Mouse (Mus musculus) liver, embryonic 16.5 days (tissue): ENCODE measurements around the gene Trak2. TPM values are rescaled to one million over a fixed set of nuclear protein-coding genes. Genes with fewer than 3 reads are reported as not detected.

Source experiments
- ATAC-seq: fragments of 200-750 bp; cut with Nextera tagmentation; 2 replicates; pipeline ENCODE4 v1.8.0; 2017; ENCODE audit warnings: low read depth, mild to moderate bottlenecking, moderate number of reproducible peaks, moderate library complexity
- H3K27ac ChIP-seq: fragments of 300-500 bp; sonication (generic); 2 replicates; pipeline ENCODE4 v1.5.1; 2014; ENCODE audit warnings: mild to moderate bottlenecking, low read length
- H3K27me3 ChIP-seq: fragments of 300-500 bp; sonication (generic); 2 replicates; pipeline ENCODE4 v1.6.1; 2014; ENCODE audit warnings: low read depth, low read length, mixed read lengths; ENCODE audit not compliant: control insufficient read depth, insufficient read depth
- H3K36me3 ChIP-seq: fragments of 300-500 bp; sonication (generic); 2 replicates; pipeline ENCODE4 v1.6.1; 2014; ENCODE audit warnings: mild to moderate bottlenecking; ENCODE audit not compliant: control insufficient read depth, insufficient read depth
- H3K4me1 ChIP-seq: fragments of 300-500 bp; sonication (generic); 2 replicates; pipeline ENCODE4 v1.6.1; 2014; ENCODE audit warnings: low read depth, low read length, mixed read lengths; ENCODE audit not compliant: control insufficient read depth
- H3K4me2 ChIP-seq: fragments of 300-500 bp; sonication (generic); 2 replicates; pipeline ENCODE4 v1.6.1; 2014; ENCODE audit warnings: low read depth, low read length, mixed read lengths
- H3K4me3 ChIP-seq: fragments of 300-500 bp; sonication (generic); 2 replicates; pipeline ENCODE4 v1.5.1; 2014; ENCODE audit warnings: low read depth, mild to moderate bottlenecking, low read length
- H3K9ac ChIP-seq: fragments of 300-500 bp; sonication (generic); 2 replicates; pipeline ENCODE4 v1.6.1; 2014; ENCODE audit warnings: low read depth, low read length
- H3K9me3 ChIP-seq: fragments of 300-500 bp; sonication (generic); replicated peaks from 2 replicates; pipeline ENCODE4 v1.6.1; 2016; ENCODE audit warnings: low read length; ENCODE audit not compliant: control insufficient read depth
- WGBS: fragments of 180-500 bp; shearing (Covaris S2); extraction: QIAGEN DNeasy Blood & Tissue Kit; methylation state at CpG from one replicate; pipeline ENCODE4 v1.1.7; 2014; ENCODE audit not compliant: insufficient replicate concordance; 5-methylcytosine and 5-hydroxymethylcytosine counted together
- polyA plus RNA-seq: library from polyadenylated mRNA; unstranded; fragments of >200 nt; fragmentation: Nextera tagmentation; extraction: Ambion mirVana; gene quantifications from 2 replicates; pipeline ENCODE4 v1.2.1, GENCODE M21; 2015

Trak2 gene
- polyA plus RNA-seq, 1 experiment from 2014 or later, result 58.9 TPM

- ATAC-seq, result no peak
- Histone ChIP-seq H3K36me3 (peaks cover 21% of the 10 kb centered on the region), H3K9ac (0 out of 2 replicates have a peak overlapping the region, but pooled peaks have one; percentile 15), H3K4me1 (peaks cover 60% of the 10 kb centered on the region), H3K27me3 (no peaks in the 10 kb centered on the region), H3K9me3 (no peaks in the 10 kb centered on the region), H3K4me2 (peak overlapping the region; percentile 60; the same call in 1 of the 2 replicates), H3K27ac (peak overlapping the region; percentile 97), H3K4me3 (no peak overlapping the region)
- 60% methylated on average over 8 of the region's 8 CpGs for WGBS
Measured at GRCm38 (mm10) chr1:58950899-58951648, 22.2 kb downstream of the Trak2 start.

DNA sequence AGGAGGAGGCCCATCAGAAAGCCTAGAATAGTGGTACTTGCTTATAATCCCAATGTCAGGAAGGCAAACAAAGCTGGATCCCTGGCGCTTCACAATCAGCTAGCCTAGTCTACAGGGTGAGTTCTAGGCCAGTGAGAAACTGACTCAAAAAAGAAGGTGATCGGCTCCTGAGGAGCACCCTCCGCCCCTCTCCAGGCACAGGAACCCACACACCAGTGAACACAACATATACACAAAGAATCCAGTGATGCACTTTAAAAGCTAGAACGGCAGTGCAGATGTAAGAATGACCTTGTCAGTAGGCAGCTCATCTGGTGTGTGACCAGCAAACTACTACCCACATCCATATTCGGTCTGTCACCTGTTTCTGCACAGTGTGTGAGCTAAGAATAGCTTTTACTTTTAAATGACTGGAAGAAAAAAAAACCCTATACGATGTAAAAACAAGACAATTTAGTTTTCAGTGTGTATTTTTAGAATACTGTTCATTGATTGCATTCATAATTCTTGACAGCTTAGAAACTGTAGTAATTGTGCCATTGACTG is 23.6 kb downstream of the Trak2 start:
- Histone ChIP-seq H3K4me2 (no peak overlapping the region), H3K4me1 (peaks cover 49% of the 10 kb centered on the region), H3K27me3 (no peaks in the 10 kb centered on the region), H3K9me3 (no peaks in the 10 kb centered on the region), H3K4me3 (no peak overlapping the region), H3K9ac (no peak overlapping the region), H3K27ac (no peak overlapping the region), H3K36me3 (peaks cover 35% of the 10 kb centered on the region)
- ATAC-seq, result no peak
- whole genome bisulfite sequencing, result 80% methylated on average over 6 of the region's 6 CpGs

DNA sequence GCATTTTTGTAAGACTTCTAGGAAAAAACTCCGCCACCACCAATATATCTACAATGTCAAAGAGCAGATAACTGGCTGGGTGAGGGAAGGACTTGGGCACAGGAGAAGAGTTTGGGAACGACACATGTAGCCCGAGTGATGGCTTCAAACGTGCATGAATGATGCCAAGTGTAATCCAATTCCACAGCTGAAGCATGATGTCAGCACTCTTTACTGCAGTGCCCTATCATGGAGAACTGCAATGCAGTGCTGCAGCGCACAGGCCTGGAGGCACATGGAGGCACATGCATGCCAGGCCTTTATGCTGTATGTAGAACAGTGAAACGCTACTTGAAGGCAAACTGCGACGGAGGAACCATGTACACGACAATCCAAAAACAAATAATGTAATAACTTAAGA is 26.5 kb downstream of the Trak2 start:
- no peak overlapping the region for H3K4me2 ChIP-seq
- H3K27me3 ChIP-seq, result no peaks in the 10 kb centered on the region
- peaks cover 24% of the 10 kb centered on the region for H3K4me1 ChIP-seq
- H3K27ac ChIP-seq, result no peak overlapping the region
- H3K9ac ChIP-seq, result no peak overlapping the region
- ATAC-seq, result no peak
- 90% methylated on average over 9 of the region's 9 CpGs for WGBS
- H3K9me3 ChIP-seq, result no peaks in the 10 kb centered on the region
- H3K36me3 ChIP-seq, result peaks cover 34% of the 10 kb centered on the region
- H3K4me3 ChIP-seq, result no peak overlapping the region

DNA sequence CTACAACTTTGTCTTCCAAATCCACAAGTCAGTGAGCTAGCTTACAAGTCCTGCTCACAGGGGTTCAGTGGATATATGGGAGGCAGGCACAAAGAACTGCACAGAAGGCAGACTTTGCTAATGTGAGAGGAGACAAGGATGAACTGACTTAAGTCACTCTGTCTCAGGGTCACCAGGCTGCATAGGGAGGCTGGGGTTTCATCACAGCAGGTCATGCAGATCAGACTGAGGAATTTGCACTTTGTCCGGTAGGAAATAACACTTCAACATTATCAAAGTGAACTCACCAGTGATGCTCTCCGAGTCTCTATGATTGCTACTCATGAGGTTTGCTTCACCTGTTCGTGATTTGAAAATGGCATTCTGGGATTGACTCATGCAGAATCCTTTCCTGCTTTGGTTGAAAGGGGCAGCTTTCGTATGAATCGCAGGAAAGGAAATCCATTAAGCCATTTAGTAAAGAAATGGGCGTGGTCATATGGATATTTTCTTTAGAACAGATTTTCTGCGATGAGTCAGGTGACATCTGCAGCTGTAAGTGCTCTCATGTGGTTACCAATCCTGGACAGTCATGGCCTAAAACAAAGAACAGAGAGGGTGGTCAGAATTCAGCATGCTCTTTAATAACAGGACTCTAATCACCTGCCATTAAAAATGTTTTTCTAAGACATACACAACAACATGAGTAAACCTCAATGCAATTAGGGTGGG is 27.1 kb downstream of the Trak2 start:
- Histone ChIP-seq H3K27ac (no peak overlapping the region), H3K27me3 (no peaks in the 10 kb centered on the region), H3K9ac (no peak overlapping the region), H3K4me1 (peaks cover 18% of the 10 kb centered on the region), H3K4me3 (no peak overlapping the region), H3K36me3 (peaks cover 32% of the 10 kb centered on the region), H3K4me2 (no peak overlapping the region), H3K9me3 (no peaks in the 10 kb centered on the region)
- ATAC-seq, result 0 out of 2 replicates have a peak, but pooled peaks have one; percentile 16
- 90% methylated on average over 7 of the region's 7 CpGs for WGBS

- Histone ChIP-seq H3K27me3 (no peaks in the 10 kb centered on the region), H3K4me1 (peaks cover 12% of the 10 kb centered on the region), H3K36me3 (peaks cover 32% of the 10 kb centered on the region), H3K27ac (0 out of 2 replicates have a peak overlapping the region, but pooled peaks have one; percentile 10), H3K9ac (no peak overlapping the region), H3K4me2 (no peak overlapping the region), H3K4me3 (no peak overlapping the region), H3K9me3 (no peaks in the 10 kb centered on the region)
- no peak for ATAC-seq
- WGBS, result 92% methylated on average over 2 of the region's 2 CpGs
Measured at GRCm38 (mm10) chr1:58945523-58945922, 27.7 kb downstream of the Trak2 start.

- Histone ChIP-seq H3K4me3 (no peak overlapping the region), H3K27me3 (no peaks in the 10 kb centered on the region), H3K36me3 (peaks cover 27% of the 10 kb centered on the region), H3K4me1 (no peaks in the 10 kb centered on the region), H3K9ac (no peak overlapping the region), H3K9me3 (no peaks in the 10 kb centered on the region; the same call in 1 of the 2 replicates), H3K4me2 (no peak overlapping the region), H3K27ac (no peak overlapping the region)
- WGBS, result 91% methylated on average over 9 of the region's 9 CpGs
- no peak for ATAC-seq
Measured at GRCm38 (mm10) chr1:58937606-58938099, 35.6 kb downstream of the Trak2 start.

DNA sequence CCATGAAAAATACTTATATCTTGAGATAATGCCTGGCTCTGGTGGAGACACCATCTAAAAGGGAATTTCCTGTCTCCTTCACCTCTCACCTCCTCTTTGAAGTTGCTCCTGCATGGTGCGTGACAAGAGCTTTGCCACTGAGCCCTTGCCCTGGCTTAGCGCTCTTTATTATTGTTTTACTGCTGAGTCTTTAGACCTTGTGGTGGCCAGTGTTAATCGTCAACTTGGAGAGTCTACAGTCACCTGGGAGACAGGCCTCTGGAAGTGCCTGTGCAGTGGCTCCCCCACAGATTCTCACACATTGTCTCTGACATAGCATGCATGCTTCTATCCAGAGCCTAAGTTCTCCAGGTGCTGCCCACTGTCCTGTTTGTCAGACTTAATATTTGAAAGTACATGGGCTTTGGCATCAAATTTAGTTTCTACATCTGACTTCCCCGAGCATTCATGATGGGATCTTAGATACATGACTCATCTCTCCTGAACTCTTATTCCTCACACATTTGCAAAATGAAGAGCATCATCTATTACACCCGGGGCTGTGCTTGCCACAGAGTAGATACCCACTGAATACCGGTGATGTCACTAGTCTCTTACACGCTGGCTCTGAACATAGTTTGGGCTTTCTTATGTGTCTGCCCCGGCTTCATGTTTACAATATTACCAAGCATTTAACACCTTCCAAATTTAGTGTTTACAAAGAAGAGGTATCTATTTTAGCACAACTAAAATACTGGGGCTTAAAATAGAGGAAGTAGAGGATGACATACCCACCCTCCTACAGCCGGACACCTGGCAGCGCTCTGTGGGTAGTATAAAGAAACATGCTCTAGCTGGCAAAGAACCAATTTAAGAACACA is 36.3 kb downstream of the Trak2 start:
- Histone ChIP-seq H3K4me3 (no peak overlapping the region), H3K27me3 (no peaks in the 10 kb centered on the region), H3K4me1 (no peaks in the 10 kb centered on the region), H3K9ac (no peak overlapping the region), H3K27ac (no peak overlapping the region), H3K36me3 (peaks cover 27% of the 10 kb centered on the region), H3K9me3 (no peaks in the 10 kb centered on the region; the same call in 1 of the 2 replicates), H3K4me2 (no peak overlapping the region)
- 91% methylated on average over 10 of the region's 10 CpGs for WGBS
- ATAC-seq, result no peak

GRCm38 (mm10) chr1:58926664-58927063 is 46.6 kb downstream of the Trak2 start:
- Histone ChIP-seq H3K27me3 (no peaks in the 10 kb centered on the region), H3K36me3 (peaks cover 40% of the 10 kb centered on the region), H3K27ac (no peak overlapping the region), H3K4me1 (no peaks in the 10 kb centered on the region; the same call in 1 of the 2 replicates), H3K4me3 (no peak overlapping the region), H3K4me2 (no peak overlapping the region), H3K9me3 (no peaks in the 10 kb centered on the region), H3K9ac (no peak overlapping the region)
- no peak for ATAC-seq
- 91% methylated on average over 5 of the region's 5 CpGs for WGBS
